Mouse (Mus musculus): Measurements from ENCODE around the gene Abca7. TPM values are rescaled to one million over a fixed set of nuclear protein-coding genes. Genes with fewer than 3 reads are reported as not detected.

Abca7 gene
- total RNA-seq, 2 experiments from 2014 or later, result 10.3 to 13.0 TPM

- intact Hi-C loops (cut with DNase I), result no loop called here
- DNase-seq (ENCODE audit: low spot score in 2 of 2), result no peak
These were observed 20.2 kb downstream of the Abca7 start, which contains the start of gene Arhgap45 for GRCm38 (mm10) chr10:80016511-80016910. Arhgap45 (plus strand) TSS chr10:80016653.

GRCm38 (mm10) chr10:80016931-80017330 lies 20.6 kb downstream of the Abca7 start:
- no peak for DNase-seq (ENCODE audit: low spot score in 2 of 2)
- intact Hi-C loops (cut with DNase I), result no loop called here

- no peak for DNase-seq (ENCODE audit: low spot score in 2 of 2)
- intact Hi-C loops (cut with DNase I), result no loop called here
These were observed 21.1 kb downstream of the Abca7 start for GRCm38 (mm10) chr10:80017361-80017760.

- no peak for DNase-seq (ENCODE audit: low spot score in 2 of 2)
These were observed 21.5 kb downstream of the Abca7 start for GRCm38 (mm10) chr10:80017771-80018170.

GRCm38 (mm10) chr10:80018739-80019297 lies 22.5 kb downstream of the Abca7 start:
- intact Hi-C loops (cut with DNase I), result no loop called here
- no peak for DNase-seq (ENCODE audit: low spot score in 2 of 2)

More at GRCm38 (mm10) chr10:80017771-80018170, 21.5 kb downstream of the Abca7 start:
- intact Hi-C loops (cut with DNase I), result no loop called here

- intact Hi-C loops (cut with DNase I), result no loop called here
- no peak for DNase-seq (ENCODE audit: low spot score in 2 of 2)
These were observed 23.3 kb downstream of the Abca7 start for GRCm38 (mm10) chr10:80019471-80020131.

GRCm38 (mm10) chr10:80020191-80020590 lies 23.9 kb downstream of the Abca7 start:
- intact Hi-C loops (cut with DNase I), result no loop called here
- DNase-seq (ENCODE audit: low spot score in 2 of 2), result no peak

GRCm38 (mm10) chr10:80020603-80021319 lies 24.5 kb downstream of the Abca7 start:
- intact Hi-C loops (cut with DNase I), result no loop called here
- DNase-seq (ENCODE audit: low spot score in 2 of 2), result no peak

- DNase-seq (ENCODE audit: low spot score in 2 of 2), result no peak
- intact Hi-C loops (cut with DNase I), result no loop called here
These were observed 25.0 kb downstream of the Abca7 start for GRCm38 (mm10) chr10:80021320-80021641.

- no peak for DNase-seq (ENCODE audit: low spot score in 2 of 2)
- intact Hi-C loops (cut with DNase I), result no loop called here
These were observed 25.9 kb downstream of the Abca7 start for GRCm38 (mm10) chr10:80022164-80022563.

- intact Hi-C loops (cut with DNase I), result no loop called here
These were observed 26.5 kb downstream of the Abca7 start for GRCm38 (mm10) chr10:80022806-80023205.

GRCm38 (mm10) chr10:80023758-80024157 lies 27.5 kb downstream of the Abca7 start:
- DNase-seq (ENCODE audit: low spot score in 2 of 2), result no peak
- intact Hi-C loops (cut with DNase I), result no loop called here

More at GRCm38 (mm10) chr10:80022806-80023205, 26.5 kb downstream of the Abca7 start:
- no peak for DNase-seq (ENCODE audit: low spot score in 2 of 2)

GRCm38 (mm10) chr10:80024229-80025043 lies 28.1 kb downstream of the Abca7 start:
- intact Hi-C loops (cut with DNase I), result no loop called here
- no peak for DNase-seq (ENCODE audit: low spot score in 2 of 2)

- intact Hi-C loops (cut with DNase I), result no loop called here
- no peak for DNase-seq (ENCODE audit: low spot score in 2 of 2)
These were observed 28.7 kb downstream of the Abca7 start for GRCm38 (mm10) chr10:80025044-80025347.

GRCm38 (mm10) chr10:80025463-80025862 lies 29.2 kb downstream of the Abca7 start:
- no peak for DNase-seq (ENCODE audit: low spot score in 2 of 2)
- intact Hi-C loops (cut with DNase I), result no loop called here

- DNase-seq (ENCODE audit: low spot score in 2 of 2), result no peak
- intact Hi-C loops (cut with DNase I), result no loop called here
These were observed 29.6 kb downstream of the Abca7 start for GRCm38 (mm10) chr10:80025889-80026288.

- no peak for DNase-seq (ENCODE audit: low spot score in 2 of 2)
- intact Hi-C loops (cut with DNase I), result no loop called here
These were observed 31.6 kb downstream of the Abca7 start for GRCm38 (mm10) chr10:80027681-80028520.

GRCm38 (mm10) chr10:80028521-80028846 lies 32.2 kb downstream of the Abca7 start:
- intact Hi-C loops (cut with DNase I), result no loop called here
- DNase-seq (ENCODE audit: low spot score in 2 of 2), result no peak

- intact Hi-C loops (cut with DNase I), result no loop called here
- DNase-seq (ENCODE audit: low spot score in 2 of 2), result no peak
These were observed 33.9 kb downstream of the Abca7 start for GRCm38 (mm10) chr10:80030191-80030590.

- intact Hi-C loops (cut with DNase I), result no loop called here
- no peak for DNase-seq (ENCODE audit: low spot score in 2 of 2)
These were observed 34.4 kb downstream of the Abca7 start for GRCm38 (mm10) chr10:80030736-80031135.
